Mouse (Mus musculus) ovary, postnatal 14 days (tissue): ENCODE data around the gene Bcor.

Experiments
- DNase-seq: peaks from one replicate; pipeline ENCODE4 v3.0.0; 2022; ENCODE audit warnings: low spot score

Gene Bcor

DNA sequence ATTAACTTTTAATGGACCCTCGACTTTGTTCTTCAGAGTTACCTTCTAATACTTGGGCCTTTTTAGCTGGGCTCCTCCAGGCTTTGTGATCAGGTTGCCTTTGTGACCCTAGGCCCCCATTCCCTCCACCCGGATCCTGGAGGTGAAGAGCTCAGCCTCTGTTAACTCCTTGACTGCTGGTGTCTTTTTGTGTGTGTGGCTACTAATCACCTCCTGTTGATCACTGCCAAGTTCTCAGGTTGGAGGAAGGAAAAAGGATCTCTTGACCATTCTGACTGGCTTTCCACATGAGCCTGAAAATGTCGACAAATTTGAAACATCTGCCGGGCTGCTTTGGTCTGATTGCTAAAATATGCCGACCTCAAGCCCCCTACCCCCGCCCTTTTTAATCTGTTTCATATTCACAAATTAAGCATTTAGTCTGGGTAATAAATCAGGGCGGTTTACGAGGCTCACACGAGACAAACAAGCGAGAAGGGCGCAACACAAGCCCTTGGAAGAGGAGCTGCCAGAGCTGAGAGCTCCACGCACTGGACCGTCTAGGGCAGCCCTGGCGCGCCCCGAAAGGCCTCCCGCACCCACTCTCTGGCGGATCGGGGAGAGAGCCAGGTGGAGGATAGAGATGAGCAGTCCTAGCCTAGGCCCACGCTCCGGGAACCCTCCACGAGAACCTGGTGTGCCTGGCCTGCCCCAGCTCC, 33.6 kb downstream of the Bcor start:
- DNase-seq, result no peak

DNA sequence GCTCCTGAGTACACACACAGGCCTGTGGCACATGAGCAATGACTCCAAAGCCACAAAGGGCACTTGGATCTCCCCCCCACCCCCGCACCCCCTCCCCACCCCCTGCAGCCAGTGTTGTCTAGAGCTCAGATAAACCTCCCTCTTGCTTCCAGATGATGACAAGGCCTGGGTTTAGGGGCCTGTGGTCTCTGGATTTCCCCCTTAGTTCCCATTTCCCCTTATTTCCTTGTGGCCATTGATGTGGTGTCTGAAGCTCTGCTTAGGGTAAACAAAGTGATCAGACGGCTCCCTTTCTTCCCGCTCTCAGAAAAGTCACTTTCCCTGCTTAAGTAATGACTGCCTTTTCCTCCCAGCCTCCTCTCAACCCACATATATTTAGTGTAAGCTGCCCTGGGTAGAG, 35.6 kb downstream of the Bcor start:
- DNase-seq, result no peak

DNA sequence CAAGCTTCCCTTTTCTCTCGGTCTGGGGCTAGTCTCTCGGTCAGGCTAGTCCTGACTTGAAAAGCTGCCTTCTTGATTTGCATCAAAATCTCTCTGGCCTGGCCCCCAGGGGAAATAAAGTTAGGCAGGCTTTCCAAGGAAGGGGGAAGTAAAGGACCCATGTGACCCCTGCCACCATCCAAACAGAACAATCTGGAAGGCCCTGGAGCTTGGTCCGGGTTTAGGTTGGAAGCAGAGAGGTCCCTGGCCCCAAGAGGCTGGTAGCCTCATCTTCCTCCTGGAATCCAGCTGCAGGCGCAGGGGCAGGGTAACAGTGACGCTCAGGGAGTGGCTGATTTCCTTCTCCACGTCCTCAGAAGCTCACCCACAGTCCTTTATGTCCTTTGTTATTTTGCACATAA, 36.5 kb downstream of the Bcor start:
- DNase-seq, result no peak

DNA sequence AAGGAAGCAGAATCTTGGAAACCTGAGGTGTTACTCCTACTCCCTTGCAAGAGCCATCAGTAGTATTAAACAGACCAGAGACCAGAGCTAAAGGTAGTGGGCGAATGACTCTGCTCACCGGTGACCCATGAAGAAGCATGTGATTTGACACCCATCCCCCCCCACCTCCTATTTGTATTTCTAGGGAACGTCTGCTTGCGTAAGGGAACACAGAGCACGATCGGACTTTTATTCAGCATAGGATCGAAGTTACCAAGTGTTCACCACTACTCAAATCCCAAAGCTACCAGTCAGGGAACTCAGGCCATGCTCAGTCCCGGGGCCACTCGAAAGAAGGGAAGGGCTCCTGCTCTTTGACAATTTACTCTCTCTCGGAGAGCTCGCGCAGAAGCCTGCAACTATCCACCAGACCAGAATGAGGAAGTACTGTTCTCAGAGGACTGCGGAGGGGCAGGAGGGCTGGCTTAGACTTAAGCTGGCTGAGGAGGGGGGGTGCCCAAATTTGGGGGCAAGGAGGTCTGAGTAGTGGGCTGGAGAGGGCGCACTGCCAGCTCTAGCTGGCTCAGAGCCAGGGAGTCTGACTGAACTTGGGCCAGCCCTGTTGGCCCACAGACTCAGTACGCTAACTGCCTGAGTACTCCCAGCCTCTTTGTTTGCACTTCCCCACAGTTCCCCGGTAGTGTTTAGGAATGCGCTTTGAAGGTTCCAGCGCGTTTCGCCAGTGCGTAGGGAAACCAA, 37.4 kb downstream of the Bcor start:
- DNase-seq, result no peak

DNA sequence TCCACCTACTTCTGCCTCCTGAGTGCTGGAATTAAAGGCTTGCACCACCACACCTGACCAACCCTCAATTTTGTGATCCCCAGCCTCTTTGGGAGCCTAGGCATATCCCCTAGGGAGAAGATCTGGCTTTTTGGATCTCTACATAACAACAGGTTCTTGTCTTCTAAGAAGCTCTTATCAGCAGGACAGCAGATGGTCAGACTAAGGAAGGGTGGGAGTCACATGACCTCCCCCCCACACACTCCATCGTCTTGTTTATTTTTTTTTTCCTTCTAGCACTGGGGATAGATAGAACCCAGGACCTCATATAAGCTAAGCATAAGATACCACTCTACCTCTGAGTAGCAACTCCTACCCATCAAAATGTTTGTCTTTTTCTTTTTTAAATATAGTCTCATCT, 40.7 kb downstream of the Bcor start:
- DNase-seq, result no peak

DNA sequence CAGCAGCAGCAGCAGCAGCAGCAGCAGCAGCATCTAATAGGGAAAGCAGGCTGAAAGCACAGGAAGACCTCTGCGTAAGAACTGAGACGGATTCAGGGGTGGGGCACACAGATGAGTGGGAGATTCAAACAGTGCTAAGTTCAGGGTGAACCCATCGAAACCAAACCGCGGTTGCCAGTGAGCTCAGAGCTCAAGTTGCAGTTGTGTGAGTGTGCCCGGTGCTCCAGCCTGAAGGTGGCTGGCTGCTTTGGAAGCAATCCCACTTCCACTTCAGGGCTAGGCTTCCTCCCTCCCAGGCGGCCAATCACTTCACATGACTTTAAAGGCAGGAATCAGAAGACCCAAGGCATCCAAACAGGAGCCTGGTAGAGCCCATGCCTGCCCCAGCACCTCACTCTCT, 44.0 kb downstream of the Bcor start:
- no peak for DNase-seq

DNA sequence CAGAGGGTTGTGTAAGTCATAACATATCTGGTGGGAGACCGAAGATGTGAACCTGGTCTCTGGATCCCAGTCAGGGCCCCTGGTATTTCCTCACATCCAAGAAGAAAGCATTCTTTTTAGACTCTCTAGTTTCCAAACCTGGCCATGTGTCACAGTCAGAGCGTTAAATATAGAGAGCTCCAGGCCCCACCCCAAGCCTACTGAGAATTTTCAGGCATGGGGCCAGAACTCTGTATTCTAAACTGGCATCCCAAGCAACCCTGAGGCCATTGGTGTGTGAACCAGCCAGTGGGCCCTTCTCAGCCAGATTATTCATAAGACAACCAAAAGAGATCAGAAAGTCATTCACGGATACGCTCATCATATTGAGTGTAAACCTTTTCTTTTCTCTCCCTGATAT, 48.0 kb downstream of the Bcor start:
- DNase-seq, result no peak

DNA sequence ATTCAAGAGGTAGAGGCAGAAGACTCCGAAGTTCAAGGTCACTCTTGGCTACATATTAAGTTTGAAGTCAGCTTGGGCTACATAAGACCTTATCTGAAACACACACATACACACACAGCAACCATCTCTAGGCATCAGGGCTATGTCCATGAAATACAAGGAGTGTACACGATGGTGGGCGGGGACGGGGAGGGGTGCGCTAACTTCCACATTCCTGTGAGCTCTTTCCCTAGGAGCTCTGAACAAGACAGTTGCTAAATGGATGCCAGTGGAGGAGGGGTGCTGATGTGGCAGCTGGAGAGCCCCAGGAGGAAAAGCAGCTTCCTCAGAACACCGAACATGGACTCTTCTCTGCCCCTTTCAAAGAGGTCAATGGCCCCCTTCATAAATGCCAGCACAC, 49.6 kb downstream of the Bcor start:
- DNase-seq, result no peak

DNA sequence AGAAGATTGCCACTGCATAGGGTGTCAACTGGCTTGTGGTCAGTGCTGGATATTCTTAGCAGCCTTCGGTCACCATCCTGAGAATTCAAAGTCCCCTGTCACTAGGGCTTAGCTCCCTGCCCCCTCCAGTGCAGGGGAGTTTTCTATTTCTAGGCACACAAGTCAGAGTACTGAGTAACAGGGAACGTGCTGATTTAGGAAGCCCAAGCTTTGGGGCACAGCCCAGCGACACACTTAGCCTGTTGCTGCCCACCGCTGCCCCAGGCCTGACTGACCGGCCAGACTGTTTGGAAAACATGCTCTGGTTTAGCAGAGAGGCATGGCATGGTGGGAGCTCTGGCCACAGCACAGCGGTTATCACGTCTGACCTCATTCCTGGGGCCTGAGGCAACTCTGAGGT, 54.8 kb downstream of the Bcor start:
- no peak for DNase-seq

DNA sequence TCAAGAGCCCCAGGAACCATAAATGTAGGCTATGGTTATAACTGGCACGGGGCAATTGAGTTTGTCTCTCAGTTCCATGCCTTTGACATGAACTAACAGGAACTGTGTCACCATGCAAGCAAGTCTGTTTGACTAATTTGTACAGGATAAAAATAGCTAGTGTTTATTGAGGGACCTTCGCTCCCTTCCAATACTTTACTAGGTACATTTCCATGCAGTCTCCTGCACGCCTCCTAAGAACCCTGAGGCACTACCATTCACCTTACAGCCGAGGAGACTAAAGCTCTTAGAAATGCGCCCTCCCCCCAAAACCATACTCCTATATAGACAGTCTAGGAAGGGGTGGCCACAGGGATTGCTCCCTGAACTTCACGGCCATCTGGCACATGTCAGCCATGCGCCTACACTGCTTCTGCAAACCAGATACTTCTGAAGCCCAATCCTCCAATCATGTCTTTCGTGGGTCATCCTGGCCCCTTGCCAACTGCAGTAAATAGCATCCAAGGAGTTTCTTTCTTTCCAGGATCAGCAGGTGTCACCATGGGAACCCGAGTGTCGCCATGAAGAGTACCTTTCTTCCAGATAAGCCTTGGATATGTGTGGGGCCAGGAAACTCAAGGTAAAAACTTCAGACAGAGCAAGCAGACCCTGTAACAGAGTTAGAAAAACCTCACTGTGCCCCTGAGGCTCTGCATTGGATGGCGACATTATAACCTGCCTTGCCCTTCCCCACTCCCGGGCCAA, 63.2 kb downstream of the Bcor start:
- DNase-seq, result no peak

DNA sequence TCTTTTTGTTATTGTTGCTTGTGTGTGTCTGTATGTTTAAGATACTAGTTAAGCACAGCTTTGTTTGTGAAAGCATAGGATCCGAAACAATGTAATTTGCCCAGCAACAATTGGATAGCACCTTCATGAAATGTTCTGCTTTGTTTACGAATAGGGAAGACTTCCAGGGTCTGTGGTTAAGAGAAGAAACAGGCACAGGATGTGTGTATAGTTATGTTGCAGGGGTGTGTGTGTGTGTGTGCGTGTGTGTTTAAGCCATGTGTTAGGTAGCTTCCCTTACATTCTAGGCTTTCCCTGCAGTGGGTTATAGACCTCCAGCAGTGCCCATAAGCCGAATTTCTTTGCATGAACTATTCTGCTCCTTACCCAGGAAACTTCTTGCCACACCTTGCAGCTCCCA, 66.8 kb downstream of the Bcor start:
- no peak for DNase-seq

DNA sequence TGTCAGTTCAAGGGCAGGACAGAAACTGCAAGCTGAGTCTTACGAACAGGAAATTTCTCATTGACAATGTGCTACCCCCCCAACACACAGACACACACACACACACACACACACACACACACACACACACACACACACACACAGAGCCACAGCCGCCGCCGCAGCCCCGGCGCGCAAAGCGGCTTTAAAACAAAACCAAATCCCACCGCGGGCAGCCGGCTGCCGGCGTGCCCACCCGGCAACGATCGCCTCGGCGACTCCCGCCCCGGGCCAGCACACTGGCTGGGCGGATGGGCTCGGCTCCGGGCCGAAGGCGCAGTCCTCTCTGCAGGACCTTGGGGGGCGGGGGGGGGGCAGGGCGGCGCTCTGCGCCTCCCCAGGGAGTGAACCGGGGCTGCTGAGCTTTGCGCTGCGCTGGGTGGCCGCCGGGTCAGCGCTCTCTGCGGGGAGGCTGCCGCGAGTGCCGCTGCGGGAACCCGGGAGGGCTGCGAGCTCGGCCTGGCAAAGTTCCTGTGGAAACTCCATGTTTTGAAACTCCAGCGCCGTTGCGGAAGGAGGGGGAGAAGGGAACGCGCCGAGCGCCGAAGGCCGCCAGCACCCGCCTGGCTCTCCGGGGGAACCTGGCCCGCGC, 68.6 kb downstream of the Bcor start:
- DNase-seq, result no peak

DNA sequence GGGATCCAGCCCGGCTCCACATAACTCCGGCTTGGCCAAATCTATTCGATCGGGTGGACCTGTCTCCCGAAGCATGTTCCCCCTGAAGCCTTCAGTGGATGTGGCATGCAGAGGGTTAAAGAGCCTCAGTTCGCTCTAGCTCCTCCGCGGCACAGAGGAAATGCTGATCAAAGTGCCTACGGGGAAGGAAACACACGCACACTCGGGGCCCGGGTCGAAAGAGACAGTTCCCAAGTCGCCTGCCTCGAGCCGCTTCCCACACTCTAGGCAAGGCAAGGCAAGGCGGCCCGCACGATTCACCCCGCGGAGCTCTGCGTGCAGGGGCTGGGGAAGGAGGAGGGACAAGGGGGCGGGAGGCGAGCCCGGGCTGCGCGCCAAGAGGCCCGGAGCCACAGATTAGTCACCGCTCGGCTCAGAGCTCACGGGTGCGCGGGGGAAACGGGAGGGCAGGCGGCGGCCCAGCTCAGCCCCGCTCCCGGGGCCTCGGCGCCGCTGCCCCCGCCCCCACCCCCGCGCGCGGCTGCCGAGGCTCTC, 69.2 kb downstream of the Bcor start:
- DNase-seq, result peak; percentile 60

DNA sequence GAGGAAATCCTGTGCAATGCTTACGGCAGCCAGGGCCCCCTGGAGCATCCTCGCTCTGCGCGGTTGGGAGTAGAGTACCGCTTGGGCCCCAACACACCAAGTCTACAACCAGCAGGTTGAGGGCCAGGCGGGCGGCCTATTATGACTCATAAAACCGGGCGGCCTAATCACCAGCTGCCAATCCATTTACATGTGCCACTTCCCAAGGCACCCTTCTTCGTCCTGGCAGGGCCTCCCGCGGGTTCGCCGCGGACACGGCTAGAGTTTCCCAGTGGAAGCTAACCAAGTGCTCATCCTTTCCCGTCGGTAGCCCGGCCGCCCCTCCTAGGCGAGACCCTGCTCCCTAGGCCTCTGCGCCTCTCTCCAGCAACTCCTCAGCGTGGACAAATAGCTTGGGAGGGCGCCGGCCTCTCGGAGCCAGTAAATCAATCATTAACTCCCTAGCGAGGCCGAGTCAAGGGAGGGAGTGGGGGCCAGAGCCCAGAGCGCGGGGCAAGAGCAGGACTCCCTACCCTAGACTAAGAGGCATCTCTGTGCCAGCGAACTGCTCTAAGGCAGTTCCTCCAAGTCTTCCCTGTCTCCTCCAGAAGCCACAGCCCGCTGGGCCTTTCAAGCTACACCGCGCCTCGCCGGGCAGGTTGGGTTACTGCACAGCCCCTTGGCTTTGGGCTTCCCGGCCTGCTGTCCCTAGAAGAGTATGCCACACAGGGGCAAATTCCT, 69.8 kb downstream of the Bcor start:
- DNase-seq, result no peak

DNA sequence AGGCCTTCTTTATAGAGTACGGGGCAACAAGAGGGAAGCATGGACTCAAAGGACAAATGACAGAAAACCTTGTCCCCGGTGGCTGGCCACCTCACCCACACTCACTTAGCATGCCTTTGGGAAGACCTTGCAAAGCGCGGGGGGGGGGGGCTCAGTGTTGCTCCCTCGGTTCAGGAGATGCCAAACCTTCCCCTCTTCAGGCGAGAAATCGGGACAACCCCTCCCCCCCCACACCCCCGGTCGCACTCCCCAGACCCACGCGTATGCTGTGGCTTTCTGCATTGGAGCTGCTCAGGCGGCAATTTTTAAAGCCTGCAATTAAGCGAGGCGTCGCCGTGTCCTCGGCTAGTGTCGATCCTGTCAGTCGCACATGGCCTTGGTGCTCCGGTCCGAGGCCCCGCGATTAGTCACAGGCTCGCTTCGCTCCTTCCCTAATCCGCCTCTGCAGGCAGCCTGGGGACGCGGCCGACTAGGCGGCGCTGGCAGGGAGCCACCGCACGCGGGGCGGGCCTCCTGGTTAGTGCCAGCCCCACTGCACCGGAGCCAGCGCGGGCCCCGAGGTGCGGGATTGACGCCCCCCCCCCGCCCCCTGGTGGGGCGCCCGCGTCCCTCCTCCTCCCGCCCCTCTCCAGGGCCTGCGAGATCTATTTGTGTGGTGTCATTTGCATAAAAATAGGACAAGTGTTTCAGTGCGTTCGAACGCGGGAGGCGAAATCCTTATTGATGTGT, 70.6 kb downstream of the Bcor start:
- no peak for DNase-seq

DNA sequence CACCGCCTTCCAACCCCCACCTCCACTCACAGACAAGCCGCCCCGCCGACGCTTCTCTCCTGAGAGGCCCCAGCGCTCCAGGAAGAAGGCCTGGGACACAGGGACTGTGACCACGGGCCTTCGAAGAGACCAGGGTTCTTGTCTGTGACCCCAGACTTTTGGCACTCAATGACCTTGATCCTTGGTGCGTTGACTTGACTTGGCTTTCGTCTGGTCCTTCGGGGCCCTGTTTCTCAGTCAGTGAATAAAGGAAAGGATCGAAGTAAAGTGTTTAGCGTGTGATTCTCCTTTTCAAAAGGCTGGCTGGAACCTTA, 71.2 kb downstream of the Bcor start:
- no peak for DNase-seq

DNA sequence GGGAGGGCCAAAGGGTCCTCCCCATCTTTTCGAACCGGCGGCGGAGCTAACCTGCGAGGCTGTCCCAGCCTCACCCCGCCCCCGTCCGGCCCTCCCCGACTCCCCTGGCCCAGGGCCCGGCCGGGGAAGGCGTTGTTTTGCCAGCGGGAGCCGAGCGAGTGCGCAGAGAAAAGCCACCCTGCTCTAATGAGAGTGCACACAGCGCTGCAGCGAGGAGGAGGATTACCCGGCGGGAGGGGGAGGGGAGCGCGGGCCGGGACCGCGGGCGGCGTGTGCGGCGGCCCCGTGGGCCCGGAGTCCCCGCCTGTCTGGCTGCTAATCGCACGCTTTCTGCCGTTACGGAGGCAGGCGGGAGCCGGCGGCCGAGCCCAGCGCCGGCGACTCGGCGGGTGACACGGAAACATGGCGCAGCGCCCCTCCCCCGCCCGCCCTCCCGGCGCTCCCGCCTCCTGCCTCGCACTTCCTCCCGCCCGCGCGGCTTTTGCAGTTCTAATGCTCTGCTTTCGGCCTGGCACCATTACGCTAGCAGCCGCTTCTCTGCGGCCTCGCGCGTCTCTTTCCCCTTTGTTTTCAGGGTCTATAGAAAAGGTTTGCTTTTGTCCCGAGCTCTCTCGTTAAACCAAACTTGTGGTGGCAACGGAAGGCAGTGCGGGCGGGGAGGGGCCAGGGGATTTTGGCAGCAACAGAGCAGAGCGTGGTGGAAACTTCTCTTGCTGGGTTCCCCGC, 71.7 kb downstream of the Bcor start:
- DNase-seq, result peak; percentile 66

DNA sequence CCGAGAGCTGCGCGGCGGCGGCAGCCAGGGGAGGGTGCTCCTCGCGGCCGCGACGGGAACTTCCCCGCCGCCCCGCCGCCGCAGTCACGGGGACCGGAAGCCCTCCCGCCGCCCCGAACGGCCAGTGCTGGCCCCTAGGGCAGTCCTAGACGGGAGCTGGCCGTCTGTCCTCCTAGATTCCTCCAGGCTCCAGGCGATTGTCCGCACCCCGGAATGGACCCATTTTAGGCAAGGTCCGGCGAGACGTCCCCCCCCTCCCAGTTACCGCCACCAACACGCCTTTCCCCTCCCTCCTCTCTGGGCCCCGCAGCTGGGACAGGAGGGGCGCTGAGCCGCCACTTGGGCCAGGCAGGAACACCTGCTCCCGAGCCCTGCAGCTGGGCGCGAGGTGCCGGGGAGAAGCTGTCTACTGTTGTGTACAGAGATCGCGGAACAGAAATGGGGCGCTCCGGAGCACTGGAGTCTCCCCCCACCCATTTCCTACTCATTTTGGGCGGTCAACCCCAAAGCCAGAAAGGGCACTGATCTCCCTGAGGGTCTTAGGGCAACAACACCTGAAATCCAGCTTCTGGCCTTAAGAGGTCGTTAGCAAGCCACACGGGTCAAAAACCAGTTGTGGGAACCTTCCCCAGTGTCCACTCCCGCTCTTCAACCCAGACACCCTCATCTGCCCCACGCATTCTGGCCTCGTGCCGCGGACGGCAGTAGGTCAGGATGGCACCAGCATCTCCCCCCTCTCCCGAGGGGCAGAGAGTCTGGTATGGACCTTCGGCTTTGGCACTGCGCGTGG, 72.4 kb downstream of the Bcor start:
- no peak for DNase-seq

DNA sequence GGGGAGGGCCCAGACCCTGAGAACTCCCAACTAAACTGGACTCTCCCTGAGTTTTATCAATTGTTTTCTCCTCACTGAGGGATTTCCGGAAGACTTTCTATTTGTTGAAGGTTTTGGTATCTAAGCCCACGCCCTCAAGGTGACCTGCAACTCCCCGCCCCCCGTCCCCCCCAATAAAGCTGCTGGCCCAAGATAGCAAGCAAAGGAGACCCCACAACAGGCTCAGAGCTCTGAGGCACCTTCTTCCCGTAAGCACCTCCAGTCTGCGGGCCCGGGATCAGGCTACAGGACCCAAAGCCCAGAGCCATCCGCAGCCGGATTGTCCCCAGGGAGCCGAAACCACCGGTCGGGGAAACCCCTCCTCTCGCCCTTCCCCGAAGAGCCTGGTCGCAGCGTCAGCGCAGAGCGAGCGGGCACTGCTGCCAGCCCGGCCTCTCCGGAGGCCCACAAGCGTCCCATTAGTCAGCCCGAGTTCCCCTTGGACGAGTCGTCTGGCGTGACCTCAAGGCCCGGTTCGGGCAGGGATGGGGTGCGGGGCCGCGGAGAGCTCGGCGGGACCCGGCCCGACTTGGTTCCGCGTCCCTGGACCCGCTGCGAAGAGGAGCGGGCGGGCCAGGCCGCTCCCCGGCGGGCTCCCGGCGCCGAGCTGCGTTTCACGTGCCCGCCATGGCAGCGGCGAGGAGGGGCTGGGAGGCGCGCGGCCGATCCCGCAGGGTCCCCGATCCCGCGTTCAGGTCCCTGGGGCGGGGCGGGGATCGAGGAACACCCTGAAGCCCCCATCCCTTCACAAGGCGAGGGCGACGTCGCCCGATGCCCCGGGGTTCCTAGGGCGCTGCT, 73.3 kb downstream of the Bcor start:
- DNase-seq, result no peak
